Mouse (Mus musculus): ENCODE measurements around the gene Dclre1a.

GRCm38 (mm10) chr19:56543320-56543719 is 4.7 kb downstream of the Dclre1a start:
- no peak for TF ChIP-seq CTCF (IDR thresholded peaks at IDR 0.05; ENCODE audit: control insufficient read depth, insufficient read depth, low read length)
- TF ChIP-seq POLR2A (IDR thresholded peaks at IDR 0.05; ENCODE audit: borderline replicate concordance, control insufficient read depth, low read depth, low read length), result no peak
